In genomic region chr9:79618839-79619597, GRCm38 (mm10) we compare ENCODE assay signal across 17 mouse cellular contexts.
"Had no signal": no experiment of that assay in that cellular context is flagged by ENCODE, and none has a peak within 500 bp of the region (broad histone marks: within the 10 kb centered on the region; RNA-seq: fewer than 3 reads in every experiment).

No protein-coding gene starts in this region.

- DNase-seq: kidney, adult 18-20 months; kidney, postnatal 10 days; kidney, postnatal 4 days; left cerebral cortex, postnatal 4 days; liver, embryonic 13.5 days; lung, adult 18-20 months; lung, postnatal 10 days; lung, postnatal 4 days; retina, postnatal 1 day; right cerebral cortex, postnatal 14 days; thymus, adult 18-20 months; thymus, postnatal 14 days had no signal

- H3K27me3 ChIP-seq: intestine, embryonic 15.5 days; limb, embryonic 13.5 days; liver, embryonic 13.5 days; midbrain, embryonic 12.5 days; neural tube, embryonic 13.5 days had no signal

- ATAC-seq: intestine, embryonic 15.5 days had no signal

- H3K9ac ChIP-seq: intestine, embryonic 15.5 days; limb, embryonic 13.5 days; liver, embryonic 13.5 days; midbrain, embryonic 12.5 days; neural tube, embryonic 13.5 days had no signal

- H3K9me3 ChIP-seq: intestine, embryonic 15.5 days; limb, embryonic 13.5 days; liver, embryonic 13.5 days; midbrain, embryonic 12.5 days; neural tube, embryonic 13.5 days had no signal

- H3K36me3 ChIP-seq: intestine, embryonic 15.5 days; liver, embryonic 13.5 days; midbrain, embryonic 12.5 days; neural tube, embryonic 13.5 days had no signal

- H3K4me1 ChIP-seq: limb, embryonic 13.5 days; liver, embryonic 13.5 days; midbrain, embryonic 12.5 days had no signal

- H3K4me3 ChIP-seq: intestine, embryonic 15.5 days; layer of hippocampus, adult 2 months; limb, embryonic 13.5 days; liver, embryonic 13.5 days; midbrain, embryonic 12.5 days; neural tube, embryonic 13.5 days had no signal

- H3K27ac ChIP-seq: intestine, embryonic 15.5 days; layer of hippocampus, adult 2 months; limb, embryonic 13.5 days; liver, embryonic 13.5 days; midbrain, embryonic 12.5 days; neural tube, embryonic 13.5 days had no signal

- H3K4me2 ChIP-seq: intestine, embryonic 15.5 days; limb, embryonic 13.5 days; liver, embryonic 13.5 days; midbrain, embryonic 12.5 days; neural tube, embryonic 13.5 days had no signal
